Mouse (Mus musculus) layer of hippocampus, postnatal 36 days (tissue): Measurements from ENCODE around the gene Ptpn7. TPM values are rescaled to one million over a fixed set of nuclear protein-coding genes. Genes with fewer than 3 reads are reported as not detected.
A peak's percentile ranks its signal among the peaks of the same experiment; 100 is the strongest.
"Not testable (repeated sequence)": the region's sequence is repeated elsewhere in the genome, so short reads cannot be mapped to it uniquely, and the experiment has no call there.

ENCODE experiments used
- DNase-seq, 2 experiments: peaks; one replicate each; pipeline ENCODE4 v3.0.0; 2022
- total RNA-seq, 2 experiments: library from RNA; stranded (reverse); gene quantifications; 2 replicates each; pipeline ENCODE4 v1.2.3; 2021

The Ptpn7 gene
- not detected for total RNA-seq

- DNase-seq: no peak
These were observed at the start of gene Ptpn7 for GRCm38 (mm10) chr1:135132473-135132872. Gene Ptpn7, plus strand, starts transcription at chr1:135132700.

DNA sequence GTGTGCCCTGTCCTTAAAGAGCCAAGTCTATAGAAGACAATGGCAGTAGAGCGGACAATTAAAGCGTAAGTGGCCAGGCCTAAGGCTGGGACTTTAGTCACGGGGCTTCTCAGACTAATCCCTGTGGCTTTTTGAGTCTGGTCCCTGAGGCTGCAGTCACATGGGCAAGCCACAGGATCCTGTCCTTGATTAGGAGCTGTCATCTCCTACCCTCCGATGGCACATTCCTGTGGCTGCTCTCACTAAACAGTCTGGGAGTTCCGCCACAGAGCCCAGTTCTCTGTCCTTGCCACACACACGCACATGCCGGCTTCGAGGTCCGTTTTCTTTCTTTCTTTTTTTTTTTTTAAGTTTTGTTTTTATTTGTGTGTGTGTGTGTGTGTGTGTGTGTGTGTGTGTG is 49.0 kb upstream of the Ptpn7 start:
- DNase-seq: no peak

DNA sequence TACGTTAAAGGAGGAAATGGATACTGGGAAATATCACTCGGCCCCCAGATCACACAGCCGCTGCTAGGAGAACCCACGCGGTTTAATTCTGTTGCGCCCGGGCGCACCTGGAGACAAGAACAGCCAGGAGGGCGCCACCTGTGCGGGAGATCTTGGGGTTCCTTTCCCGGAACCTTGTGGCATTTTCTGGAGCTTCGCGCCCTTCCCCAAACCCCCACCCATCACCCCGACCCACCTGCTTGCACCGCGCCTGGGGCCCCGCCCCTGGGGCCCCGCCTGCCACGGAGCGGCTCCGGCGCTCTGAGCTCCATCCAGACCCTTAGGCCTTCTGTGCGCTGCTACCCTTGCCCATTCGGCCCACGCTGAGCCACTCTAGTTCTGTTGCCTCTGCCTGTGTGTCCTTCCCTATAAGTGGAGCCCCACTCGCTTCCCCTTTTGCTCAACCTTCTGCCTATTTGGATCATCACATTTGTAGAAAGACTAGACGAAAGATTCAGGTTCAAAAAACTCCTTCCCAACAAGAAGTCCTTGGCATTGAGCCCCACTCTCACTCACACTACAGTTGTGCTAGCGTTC is 47.1 kb upstream of the Ptpn7 start:
- DNase-seq: no peak

GRCm38 (mm10) chr1:135086015-135086414 is 46.5 kb upstream of the Ptpn7 start:
- DNase-seq: no peak

DNA sequence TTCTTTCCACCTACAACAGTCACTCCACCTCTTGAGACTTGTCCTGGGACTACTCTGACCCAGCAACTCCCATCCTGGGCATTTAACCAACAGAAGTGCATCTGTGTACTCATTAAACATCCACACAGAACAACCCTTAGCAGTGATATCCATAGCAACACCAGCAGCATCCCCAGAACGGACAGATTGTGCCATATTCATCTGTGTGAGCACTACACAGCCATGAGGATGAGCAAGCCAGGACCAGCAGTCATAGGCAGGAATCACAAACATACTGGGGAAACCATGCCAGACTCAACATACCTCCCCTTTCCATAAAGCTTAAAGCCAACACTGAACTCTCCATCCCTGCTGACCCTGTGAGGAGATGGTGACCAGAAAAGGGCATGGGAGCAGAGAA is 45.1 kb upstream of the Ptpn7 start:
- peak; percentile 56 to 59 for DNase-seq

DNA sequence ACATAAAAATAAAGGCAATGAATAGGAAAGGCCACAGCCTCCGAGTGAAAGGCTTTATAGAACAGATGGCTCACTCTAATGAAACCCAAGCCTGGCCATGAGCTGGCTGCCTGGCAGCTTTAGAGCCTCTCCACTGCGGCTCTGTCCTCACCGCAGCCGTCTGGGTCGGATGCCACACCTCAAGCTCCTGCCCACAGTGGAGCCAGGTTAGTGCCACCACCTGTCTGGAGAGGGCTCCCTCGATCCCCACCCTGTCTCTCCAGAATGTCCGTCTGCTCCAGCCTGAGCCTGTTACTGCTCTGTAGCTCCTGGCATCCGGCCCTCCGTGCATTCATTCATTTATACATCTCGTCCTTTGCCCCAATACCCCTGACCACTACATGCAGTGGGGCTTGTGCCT is 42.9 kb upstream of the Ptpn7 start:
- no peak for DNase-seq

- no peak for DNase-seq
These were observed 41.6 kb upstream of the Ptpn7 start for GRCm38 (mm10) chr1:135090914-135091313.

DNA sequence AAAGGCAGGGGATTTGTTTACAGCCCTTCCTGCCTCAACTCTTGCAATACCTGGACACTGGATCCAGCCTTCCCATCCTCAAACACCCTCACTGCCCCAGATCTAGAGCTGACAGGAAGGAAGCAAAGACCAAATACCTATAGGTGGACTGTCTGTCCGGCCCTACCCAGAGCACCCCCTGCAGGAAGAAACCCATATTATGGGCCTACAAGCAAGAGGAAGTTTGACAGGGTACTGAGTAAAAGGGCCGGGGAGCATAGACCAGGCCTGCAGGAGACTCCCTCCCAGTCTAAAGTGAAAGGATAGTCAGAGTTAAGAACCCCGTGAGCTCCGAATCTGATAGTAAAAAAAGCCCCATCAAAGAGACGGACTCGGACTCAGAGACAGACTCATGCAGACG is 37.8 kb upstream of the Ptpn7 start:
- no peak for DNase-seq

DNA sequence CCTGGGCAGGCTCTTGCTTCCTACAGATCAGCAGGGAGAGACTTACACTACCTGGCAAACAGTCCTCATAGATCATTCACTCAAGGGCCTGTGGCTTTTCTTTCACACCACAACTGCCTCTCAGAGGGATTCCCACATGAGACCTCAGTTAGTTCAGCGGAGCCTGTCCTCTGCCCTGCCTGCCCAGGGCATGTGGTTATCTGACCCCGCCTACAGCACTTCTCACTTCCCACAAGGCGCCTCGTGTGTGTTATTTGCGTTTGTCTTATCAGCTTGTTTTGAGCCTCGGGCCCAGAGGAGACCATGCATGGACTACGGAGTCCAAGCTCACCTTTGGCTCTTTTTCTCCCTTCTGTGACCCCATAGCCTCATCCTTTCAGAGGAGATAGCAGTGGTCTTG is 37.3 kb upstream of the Ptpn7 start:
- no peak for DNase-seq

GRCm38 (mm10) chr1:135096312-135096711 is 36.2 kb upstream of the Ptpn7 start:
- peak; percentile 76 for DNase-seq

DNA sequence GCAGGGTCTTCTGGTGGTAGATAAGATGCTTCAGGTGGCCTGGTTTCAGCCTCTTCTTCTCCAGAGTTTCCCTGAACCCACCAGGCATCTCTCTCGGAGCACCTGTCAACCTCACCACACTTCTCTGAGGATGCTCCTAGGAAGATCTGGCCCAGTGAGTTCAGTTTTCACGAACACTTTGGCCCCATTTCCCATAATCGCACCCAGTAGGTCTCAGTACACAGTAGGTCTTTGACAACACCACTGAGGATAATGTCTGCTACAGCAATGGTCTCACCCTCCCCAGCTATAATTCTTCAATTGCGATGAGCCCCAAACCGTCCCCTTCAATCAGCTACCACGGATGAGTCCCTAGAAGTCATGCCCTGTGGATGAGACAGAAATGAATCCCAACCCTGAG is 35.1 kb upstream of the Ptpn7 start:
- DNase-seq: no peak

DNA sequence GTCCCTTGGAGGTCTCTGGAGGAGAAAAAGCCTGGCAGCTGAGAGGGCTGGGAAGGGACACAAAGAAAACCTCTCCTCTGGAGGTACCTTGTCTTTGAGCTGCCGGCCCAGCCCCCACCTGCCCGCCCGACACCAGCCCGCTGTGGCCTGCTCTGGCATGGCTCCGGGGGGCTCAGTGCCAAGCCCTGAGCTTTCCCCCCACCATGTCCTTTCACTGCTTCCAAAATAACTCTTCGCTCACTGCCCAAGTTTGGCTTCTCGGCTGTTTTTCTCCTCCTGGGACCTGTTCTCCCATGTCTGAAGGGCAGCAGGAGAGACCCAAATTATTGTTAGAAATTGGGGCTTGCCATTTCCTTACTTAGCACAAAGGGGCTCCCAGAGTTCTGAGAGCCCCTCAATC is 34.1 kb upstream of the Ptpn7 start:
- peak in 1 of 2 experiments; percentile 46 for DNase-seq

- DNase-seq: no peak
These were observed 32.1 kb upstream of the Ptpn7 start for GRCm38 (mm10) chr1:135100400-135100799.

DNA sequence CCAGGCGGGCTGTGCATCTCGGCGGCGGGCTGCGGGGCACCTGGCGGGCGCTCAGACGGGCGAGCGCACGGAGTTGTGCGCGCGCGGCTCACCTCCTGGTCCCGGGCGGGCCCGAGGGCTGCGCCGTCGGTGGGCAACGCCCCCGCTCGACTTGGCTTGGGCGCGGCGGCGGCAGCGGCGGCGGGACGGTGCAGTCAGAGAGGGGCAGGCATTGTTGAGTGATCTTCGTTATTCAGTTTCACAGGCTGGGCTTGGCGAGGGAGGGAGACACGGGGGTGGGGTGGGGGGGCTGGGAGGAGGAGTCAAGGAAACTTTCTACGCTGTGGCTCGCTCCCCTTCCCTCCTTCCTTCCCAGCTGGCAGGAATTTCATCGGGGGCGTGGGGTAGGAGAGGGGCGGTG is 27.4 kb upstream of the Ptpn7 start, which contains the start of gene Lgr6:
Gene Lgr6 (minus strand): TSS at position 153 of the 400 bp plus-strand sequence.
- DNase-seq: no peak

DNA sequence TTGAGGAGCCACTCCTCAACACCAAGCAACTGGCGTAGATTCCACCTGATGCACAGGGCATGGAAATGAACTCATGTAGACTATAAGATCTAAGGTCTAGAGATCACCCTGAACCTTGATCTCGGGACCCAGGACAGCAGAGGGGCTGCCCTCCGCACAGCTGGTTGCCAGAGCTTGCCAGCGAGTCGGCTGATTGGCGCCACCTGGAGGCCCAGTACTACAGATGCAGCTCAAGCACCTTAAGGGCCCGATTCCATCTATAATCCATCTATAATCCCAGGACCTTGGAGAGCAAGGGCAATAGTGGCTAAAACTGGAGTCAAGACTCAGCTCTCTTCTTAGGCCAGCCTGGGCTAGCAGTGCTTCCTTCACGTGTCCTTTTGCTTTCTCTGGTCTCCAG is 26.5 kb upstream of the Ptpn7 start:
- DNase-seq: peak; percentile 49 to 52

GRCm38 (mm10) chr1:135108611-135109010 is 23.9 kb upstream of the Ptpn7 start:
- DNase-seq: no peak

GRCm38 (mm10) chr1:135110075-135110474 is 22.4 kb upstream of the Ptpn7 start:
- DNase-seq: peak; percentile 60 to 70

DNA sequence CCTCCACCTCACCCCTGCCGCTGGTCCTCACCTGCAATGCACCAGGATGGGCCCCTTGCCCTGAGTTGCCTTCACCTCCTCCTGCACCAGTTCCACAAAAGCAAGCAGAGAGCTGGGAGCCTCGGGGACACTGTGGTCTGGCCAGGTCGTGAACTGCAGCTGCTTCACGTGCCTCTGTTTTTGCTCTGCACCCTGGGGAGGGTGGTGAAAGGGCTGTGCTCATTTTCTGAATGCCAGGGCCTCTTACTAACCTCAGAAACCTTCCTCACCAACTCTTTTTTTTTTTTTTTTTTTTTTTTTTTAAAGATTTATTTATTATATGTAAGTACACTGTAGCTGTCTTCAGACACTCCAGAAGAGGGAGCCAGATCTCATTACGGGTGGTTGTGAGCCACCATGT is 21.2 kb upstream of the Ptpn7 start:
- DNase-seq: not testable (repeated sequence)

GRCm38 (mm10) chr1:135112661-135113060 is 19.8 kb upstream of the Ptpn7 start:
- DNase-seq: no peak

DNA sequence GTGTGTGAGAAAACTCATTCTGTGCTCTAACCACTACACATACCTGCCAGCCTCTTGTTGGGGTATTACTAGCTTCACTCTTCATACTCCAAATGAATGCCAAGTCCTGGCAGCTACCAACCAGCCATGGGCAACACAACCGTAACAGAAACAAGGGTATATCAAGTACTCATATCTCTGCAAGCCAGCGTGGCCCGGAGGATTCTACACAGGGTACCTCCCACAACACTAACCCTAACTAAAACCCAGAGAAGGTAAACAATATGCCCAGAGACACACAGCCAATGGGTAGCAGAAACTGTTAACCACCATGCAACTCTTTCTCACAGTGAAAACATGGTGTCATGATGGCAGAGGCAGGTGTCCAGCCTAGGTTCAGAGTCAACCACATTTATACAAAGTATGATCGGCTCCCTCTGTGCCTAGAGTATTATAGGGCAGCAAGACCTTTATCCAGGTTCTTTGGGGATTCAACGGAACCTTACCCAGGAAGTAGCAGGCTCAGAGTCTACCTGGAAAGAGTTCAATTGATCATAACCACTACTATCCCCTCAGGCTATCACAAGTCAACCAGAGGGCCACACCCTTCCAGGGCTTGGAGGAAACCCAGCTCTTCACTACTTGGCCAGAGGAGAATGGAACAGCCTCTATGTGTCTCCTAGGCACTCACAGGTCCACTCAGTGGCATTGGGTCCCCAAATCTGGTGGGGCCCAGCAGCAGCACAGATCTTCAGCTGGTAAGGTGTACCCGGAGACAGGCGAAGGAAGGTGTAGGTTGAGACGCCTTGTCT is 7.7 kb upstream of the Ptpn7 start:
- DNase-seq: no peak

DNA sequence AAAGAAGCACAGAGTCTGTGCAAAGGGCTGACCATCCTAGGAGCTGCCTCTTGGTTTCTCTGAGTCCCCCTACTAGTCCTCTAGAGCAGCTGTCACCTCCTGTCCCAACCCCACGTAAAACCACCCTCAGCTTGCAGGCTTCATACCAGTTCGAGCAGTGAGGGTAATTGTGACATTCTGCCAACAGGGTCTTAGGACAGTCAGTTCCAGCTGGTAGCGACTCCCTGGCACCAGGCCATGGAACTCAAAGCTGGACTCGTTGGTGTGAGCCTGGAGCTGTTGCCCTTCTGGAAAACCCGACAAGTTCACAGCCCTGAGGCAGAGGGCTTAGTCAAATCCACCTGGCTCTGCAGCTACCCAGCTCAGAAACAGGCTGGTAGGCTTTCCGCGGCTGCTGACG is 6.5 kb upstream of the Ptpn7 start:
- no peak for DNase-seq

- no peak for DNase-seq
These were observed 6.0 kb upstream of the Ptpn7 start for GRCm38 (mm10) chr1:135126443-135127027.

DNA sequence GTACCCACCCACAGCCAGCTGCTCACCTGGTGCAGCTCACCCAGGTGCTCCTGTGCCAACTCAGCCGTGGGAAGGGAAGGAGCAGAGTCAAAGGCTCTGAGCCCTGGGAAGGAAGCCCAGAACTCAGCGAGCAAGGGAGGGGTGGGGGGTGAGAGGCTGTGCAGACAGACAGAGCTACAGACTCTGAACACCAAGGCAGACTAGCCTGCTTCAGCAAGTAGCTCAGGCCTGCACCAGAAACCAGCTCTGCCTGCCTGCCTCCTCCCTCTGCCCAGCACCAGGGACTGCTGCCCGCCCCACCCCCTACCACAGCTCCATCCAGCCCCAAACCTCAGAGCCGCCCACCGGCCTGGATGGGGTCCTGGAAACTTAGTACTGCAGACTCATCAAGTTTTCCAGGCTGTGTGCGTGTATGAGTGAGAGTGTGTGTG is 4.5 kb upstream of the Ptpn7 start:
- no peak for DNase-seq

- no peak for DNase-seq
These were observed 3.5 kb upstream of the Ptpn7 start for GRCm38 (mm10) chr1:135128986-135129385.
